Mouse (Mus musculus): ENCODE data around the gene Sgca. TPM values are rescaled to one million over a fixed set of nuclear protein-coding genes. Genes with fewer than 3 reads are reported as not detected.

The Sgca gene
- polyA plus RNA-seq, 1 experiment from 2014 or later, result 0.28 TPM

DNA sequence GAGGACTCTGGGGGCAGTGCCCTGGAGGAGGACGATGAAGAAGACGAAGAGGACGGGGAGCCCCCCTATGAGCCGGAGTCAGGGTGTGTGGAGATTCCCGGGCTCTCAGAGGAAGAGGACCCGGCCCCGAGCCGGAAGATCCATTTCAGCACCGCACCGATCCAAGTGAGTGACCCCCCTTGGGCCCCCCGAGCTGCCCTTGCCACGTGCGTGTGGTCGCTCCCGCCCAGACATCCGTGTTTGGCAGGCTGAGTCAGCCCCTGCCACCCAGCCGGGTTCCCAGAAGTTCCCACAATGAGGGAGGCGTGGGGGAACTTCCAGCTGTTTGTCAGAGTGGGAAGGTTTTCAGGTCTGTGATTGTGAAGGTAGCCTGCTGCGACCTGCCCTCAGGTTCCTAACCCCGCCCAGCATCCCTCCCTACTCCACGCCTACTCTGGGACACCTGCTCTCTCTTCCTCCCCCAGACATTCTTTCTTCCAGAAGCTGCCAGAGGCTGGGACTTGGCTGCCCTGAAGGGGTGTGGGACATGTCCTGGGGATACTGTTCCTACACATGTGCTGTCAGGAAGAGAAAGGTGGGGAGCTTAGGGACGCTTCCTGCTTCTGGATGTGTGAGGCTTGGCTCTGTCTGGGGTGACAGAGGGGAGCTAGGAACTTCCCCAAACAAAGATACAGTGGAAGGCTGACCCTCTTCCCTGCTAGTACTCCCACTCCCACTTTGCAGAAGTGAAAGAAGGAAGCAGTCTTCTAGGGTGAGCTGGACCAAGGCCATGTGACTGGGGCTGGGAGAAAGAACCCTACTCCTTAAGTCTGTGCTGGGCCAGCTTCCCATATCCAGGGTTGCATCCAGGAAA lies 16.9 kb upstream of the Sgca start:
- Histone ChIP-seq H3K36me3 (ENCODE audit: insufficient read depth, low read length) (peaks cover 12% of the 10 kb centered on the region; the same call in 1 of the 2 replicates), H3K9me3 (replicated peaks; ENCODE audit: low read length) (no peaks in the 10 kb centered on the region), H3K4me3 (replicated peaks; ENCODE audit: low read depth, low read length) (peak overlapping the region; percentile 90), H3K4me1 (replicated peaks; ENCODE audit: insufficient read depth, low read length) (peaks cover 59% of the 10 kb centered on the region), H3K4me2 (ENCODE audit: low read length) (peak overlapping the region; percentile 97), H3K27ac (peak overlapping the region; percentile 94), H3K27me3 (ENCODE audit: insufficient read depth, low read length) (no peaks in the 10 kb centered on the region), H3K9ac (ENCODE audit: low read depth, low read length) (peak overlapping the region; percentile 90)
- WGBS, result 2% methylated on average over 22 of the region's 22 CpGs
- TF ChIP-seq CTCF (IDR thresholded peaks at IDR 0.05; ENCODE audit: low read depth), result no peak
- DNase-seq (ENCODE audit: low spot score) (peak; percentile 68), ATAC-seq (replicated peaks; ENCODE audit: low FRiP score, low read depth) (0 out of 2 replicates have a peak, but pooled peaks have one; percentile 9)

DNA sequence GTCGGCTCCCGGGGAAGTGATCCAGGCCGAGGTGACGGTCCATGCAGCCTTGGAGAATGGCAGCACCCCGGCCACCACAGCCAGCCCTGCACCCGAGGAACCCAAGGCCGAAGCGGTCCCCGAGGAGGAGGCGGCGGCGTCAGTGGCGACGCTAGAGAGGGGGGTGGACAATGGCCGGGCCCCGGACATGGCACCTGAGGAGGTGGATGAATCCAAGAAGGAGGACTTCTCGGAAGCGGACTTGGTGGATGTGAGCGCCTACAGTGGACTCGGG lies 16.3 kb upstream of the Sgca start:
- no peak for ATAC-seq (replicated peaks; ENCODE audit: low FRiP score, low read depth)
- peak overlapping the region; percentile 97 for H3K4me2 ChIP-seq (ENCODE audit: low read length)
- no peak for DNase-seq (ENCODE audit: low spot score)
- H3K27me3 ChIP-seq (ENCODE audit: insufficient read depth, low read length), result no peaks in the 10 kb centered on the region
- no peak for TF ChIP-seq CTCF (IDR thresholded peaks at IDR 0.05; ENCODE audit: low read depth)
- peak overlapping the region; percentile 90 for H3K4me3 ChIP-seq (replicated peaks; ENCODE audit: low read depth, low read length)
- peak overlapping the region; percentile 90 for H3K9ac ChIP-seq (ENCODE audit: low read depth, low read length)
- WGBS, result under 1% methylated on average over 20 of the region's 20 CpGs
- H3K36me3 ChIP-seq (ENCODE audit: insufficient read depth, low read length), result peaks cover 11% of the 10 kb centered on the region; the same call in 1 of the 2 replicates
- peaks cover 62% of the 10 kb centered on the region for H3K4me1 ChIP-seq (replicated peaks; ENCODE audit: insufficient read depth, low read length)
- H3K9me3 ChIP-seq (replicated peaks; ENCODE audit: low read length), result no peaks in the 10 kb centered on the region
- peak overlapping the region; percentile 94 for H3K27ac ChIP-seq

DNA sequence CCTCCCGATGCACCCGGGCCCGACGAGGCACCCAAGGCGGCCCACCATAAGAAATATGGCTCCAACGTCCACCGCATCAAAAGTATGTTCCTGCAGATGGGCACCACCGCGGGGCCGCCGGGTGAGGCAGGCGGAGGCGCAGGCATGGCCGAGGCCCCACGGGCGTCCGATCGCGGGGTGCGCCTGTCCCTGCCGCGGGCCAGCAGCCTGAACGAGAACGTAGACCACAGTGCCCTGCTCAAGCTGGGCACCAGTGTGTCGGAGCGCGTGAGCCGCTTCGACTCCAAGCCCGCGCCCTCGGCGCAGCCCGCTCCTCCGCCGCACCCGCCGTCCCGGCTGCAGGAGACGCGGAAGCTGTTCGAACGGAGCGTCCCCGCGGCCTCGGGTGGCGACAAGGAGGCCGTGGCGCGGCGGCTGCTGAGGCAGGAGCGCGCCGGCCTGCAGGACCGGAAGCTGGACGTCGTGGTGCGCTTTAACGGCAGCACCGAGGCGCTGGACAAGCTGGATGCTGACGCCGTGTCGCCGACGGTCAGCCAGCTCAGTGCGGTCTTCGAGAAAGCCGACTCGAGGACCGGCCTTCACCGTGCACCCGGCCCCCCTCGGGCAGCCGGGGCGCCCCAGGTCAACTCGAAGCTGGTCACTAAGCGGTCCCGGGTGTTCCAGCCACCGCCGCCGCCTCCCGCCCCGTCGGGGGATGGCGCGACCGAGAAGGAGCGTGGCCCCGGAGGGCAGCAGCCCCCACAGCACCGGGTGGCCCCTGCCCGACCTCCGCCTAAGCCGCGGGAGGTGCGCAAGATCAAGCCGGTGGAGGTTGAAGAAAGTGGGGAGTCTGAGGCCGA lies 15.7 kb upstream of the Sgca start:
- Histone ChIP-seq H3K27me3 (ENCODE audit: insufficient read depth, low read length) (no peaks in the 10 kb centered on the region), H3K9me3 (replicated peaks; ENCODE audit: low read length) (no peaks in the 10 kb centered on the region), H3K4me3 (replicated peaks; ENCODE audit: low read depth, low read length) (peak overlapping the region; percentile 90), H3K4me1 (replicated peaks; ENCODE audit: insufficient read depth, low read length) (peaks cover 68% of the 10 kb centered on the region), H3K9ac (ENCODE audit: low read depth, low read length) (peak overlapping the region; percentile 90), H3K4me2 (ENCODE audit: low read length) (peak overlapping the region; percentile 97), H3K36me3 (ENCODE audit: insufficient read depth, low read length) (peaks cover 8% of the 10 kb centered on the region; the same call in 1 of the 2 replicates), H3K27ac (peak overlapping the region; percentile 94)
- WGBS, result under 1% methylated on average over 86 of the region's 99 CpGs
- ATAC-seq (replicated peaks; ENCODE audit: low FRiP score, low read depth) (0 out of 2 replicates have a peak, but pooled peaks have one; percentile 2), DNase-seq (ENCODE audit: low spot score) (peak; percentile 47)
- TF ChIP-seq CTCF (IDR thresholded peaks at IDR 0.05; ENCODE audit: low read depth), result no peak

DNA sequence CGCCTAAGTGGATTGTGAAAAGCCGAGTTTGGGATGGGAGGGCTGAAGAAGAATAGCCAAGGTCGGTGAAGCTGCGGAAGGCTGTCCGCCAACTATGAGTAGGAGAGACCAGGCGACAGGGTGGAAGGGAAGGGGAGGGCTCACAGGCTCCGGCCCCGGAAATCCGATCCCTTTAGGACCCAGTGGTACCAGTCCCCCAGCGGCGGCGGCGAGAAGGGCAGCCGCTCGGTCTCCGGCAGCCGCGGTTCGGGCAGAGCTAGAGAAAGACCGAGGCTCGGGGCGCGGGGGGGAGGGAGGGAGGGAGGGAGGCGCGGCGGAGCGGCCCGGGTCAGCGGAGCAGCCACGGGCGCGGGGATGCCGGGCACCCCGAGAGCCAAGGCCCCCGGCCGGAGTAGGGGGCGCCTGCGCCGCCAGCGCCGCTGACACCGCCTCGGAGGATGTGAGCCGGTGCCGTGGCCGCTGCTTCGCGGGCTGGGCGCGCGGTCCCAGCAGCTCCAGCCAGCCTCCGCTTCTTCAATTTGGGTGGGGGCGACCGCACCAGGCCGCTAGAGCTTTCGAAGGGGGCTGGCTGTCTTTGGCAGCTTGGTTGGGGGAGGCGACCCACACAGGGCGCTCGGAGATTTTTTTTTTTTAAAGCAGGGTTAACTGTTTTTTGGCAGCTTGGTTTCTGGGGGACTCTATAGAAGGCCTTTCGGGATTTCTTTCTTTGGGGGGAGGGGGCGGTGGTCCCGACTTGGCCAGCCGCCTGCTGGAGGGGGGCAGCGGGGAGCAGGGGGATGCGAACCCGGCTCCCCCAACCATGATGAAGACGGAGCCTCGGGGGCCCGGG lies 14.8 kb upstream of the Sgca start, which contains the start of gene Ppp1r9b:
TSS of gene Ppp1r9b (plus strand) at position 287 of the 829 bp plus-strand sequence.
- peak within 1 kb of the TSS; percentile 90 for H3K9ac ChIP-seq (ENCODE audit: low read depth, low read length)
- peak; percentile 59 for TF ChIP-seq CTCF (IDR thresholded peaks at IDR 0.05; ENCODE audit: low read depth)
- peak within 1 kb of the TSS; percentile 90 for H3K4me3 ChIP-seq (replicated peaks; ENCODE audit: low read depth, low read length)
- H3K4me2 ChIP-seq (ENCODE audit: low read length), result peak within 1 kb of the TSS; percentile 97
- H3K27ac ChIP-seq, result peak within 1 kb of the TSS; percentile 94
- no peaks in the 10 kb centered on the region for H3K27me3 ChIP-seq (ENCODE audit: insufficient read depth, low read length)
- no peaks in the 10 kb centered on the region for H3K36me3 ChIP-seq (ENCODE audit: insufficient read depth, low read length)
- DNase-seq (ENCODE audit: low spot score), result peak; percentile 97
- no peaks in the 10 kb centered on the region for H3K9me3 ChIP-seq (replicated peaks; ENCODE audit: low read length)
- WGBS, result under 1% methylated on average over 62 of the region's 69 CpGs
- peaks cover 69% of the 10 kb centered on the region for H3K4me1 ChIP-seq (replicated peaks; ENCODE audit: insufficient read depth, low read length)
- ATAC-seq (replicated peaks; ENCODE audit: low FRiP score, low read depth), result peak; percentile 72

GRCm38 (mm10) chr11:94990102-94990748 lies 14.1 kb upstream of the Sgca start:
- Histone ChIP-seq H3K27me3 (ENCODE audit: insufficient read depth, low read length) (no peaks in the 10 kb centered on the region), H3K9me3 (replicated peaks; ENCODE audit: low read length) (no peaks in the 10 kb centered on the region), H3K4me1 (replicated peaks; ENCODE audit: insufficient read depth, low read length) (peaks cover 64% of the 10 kb centered on the region), H3K36me3 (ENCODE audit: insufficient read depth, low read length) (no peaks in the 10 kb centered on the region), H3K9ac (ENCODE audit: low read depth, low read length) (peak overlapping the region; percentile 90), H3K27ac (peak overlapping the region; percentile 94), H3K4me2 (ENCODE audit: low read length) (peak overlapping the region; percentile 97), H3K4me3 (replicated peaks; ENCODE audit: low read depth, low read length) (peak overlapping the region; percentile 90)
- ATAC-seq (replicated peaks; ENCODE audit: low FRiP score, low read depth) (no peak), DNase-seq (ENCODE audit: low spot score) (no peak)
- 39% methylated on average over 6 of the region's 6 CpGs for WGBS
- TF ChIP-seq CTCF (IDR thresholded peaks at IDR 0.05; ENCODE audit: low read depth), result no peak

All from kidney, postnatal 0 days (tissue).